Mouse (Mus musculus): ENCODE results near the gene Wbp4. TPM values are rescaled to one million over a fixed set of nuclear protein-coding genes. Genes with fewer than 3 reads are reported as not detected.
"Not testable (repeated sequence)": the region's sequence is repeated elsewhere in the genome, so short reads cannot be mapped to it uniquely, and the experiment has no call there.

Wbp4 gene
- total RNA-seq, 4 experiments from 2014 or later, result 47.9 to 53.4 (median 48.8) TPM

- not testable (repeated sequence) for DNase-seq (ENCODE audit: low spot score in 2 of 2)
Observed at GRCm38 (mm10) chr14:79452591-79452934, 28.8 kb downstream of the Wbp4 start.

GRCm38 (mm10) chr14:79451681-79452590 is 29.4 kb downstream of the Wbp4 start, which contains the start of gene Kbtbd6:
Kbtbd6 (plus strand) TSS chr14:79451835.
- DNase-seq (ENCODE audit: low spot score in 2 of 2), result peak; percentile 62 to 69

DNA sequence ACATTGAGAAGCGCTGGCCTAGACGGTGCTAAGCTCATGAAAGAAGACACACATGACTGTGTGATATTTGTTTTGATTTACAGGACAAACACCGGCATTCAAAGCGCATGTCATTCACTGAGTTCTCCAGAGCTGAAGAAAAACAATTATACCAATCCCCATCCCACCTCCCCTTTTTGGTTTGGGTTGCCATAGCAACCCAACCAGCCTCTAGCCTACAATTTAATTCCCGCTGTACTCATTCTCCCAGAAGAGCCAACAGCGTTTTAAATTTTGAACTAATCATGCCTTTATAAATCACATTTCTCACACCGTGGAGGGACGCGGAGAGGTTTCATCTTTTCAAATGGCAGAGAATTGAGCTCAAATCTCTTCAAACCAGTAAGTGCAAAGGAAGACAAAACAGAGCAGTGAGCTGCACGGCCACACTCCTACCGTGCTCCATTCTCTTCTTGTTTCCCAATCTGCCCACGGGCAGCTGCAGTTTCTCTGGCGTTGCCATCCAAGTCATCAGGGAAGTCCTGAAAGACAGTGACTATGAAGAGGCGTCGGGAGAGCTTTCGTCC is 36.2 kb downstream of the Wbp4 start:
- peak; percentile 32 to 43 for DNase-seq (ENCODE audit: low spot score in 2 of 2)

DNA sequence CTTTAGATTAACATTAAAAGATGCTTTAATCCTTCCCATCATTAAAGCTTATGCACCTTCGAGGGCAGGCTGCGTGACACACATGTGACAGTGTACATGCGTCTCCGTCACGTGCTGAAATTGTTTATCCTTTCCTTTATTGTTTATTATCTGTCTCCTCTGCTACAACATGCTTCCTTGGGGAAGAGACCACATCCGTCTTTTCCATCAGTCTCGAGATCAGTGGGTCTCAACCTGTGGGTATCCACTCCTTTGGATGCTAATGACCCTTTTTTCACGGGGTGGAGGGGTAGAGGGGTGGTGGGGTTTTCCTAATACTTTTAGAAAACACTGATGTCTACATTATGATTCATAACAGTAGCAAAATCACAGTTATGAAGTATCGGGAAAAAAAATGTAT is 36.7 kb downstream of the Wbp4 start:
- no peak for DNase-seq (ENCODE audit: low spot score in 2 of 2)

- no peak for DNase-seq (ENCODE audit: low spot score in 2 of 2)
Observed at GRCm38 (mm10) chr14:79441441-79441840, 39.9 kb downstream of the Wbp4 start.

DNA sequence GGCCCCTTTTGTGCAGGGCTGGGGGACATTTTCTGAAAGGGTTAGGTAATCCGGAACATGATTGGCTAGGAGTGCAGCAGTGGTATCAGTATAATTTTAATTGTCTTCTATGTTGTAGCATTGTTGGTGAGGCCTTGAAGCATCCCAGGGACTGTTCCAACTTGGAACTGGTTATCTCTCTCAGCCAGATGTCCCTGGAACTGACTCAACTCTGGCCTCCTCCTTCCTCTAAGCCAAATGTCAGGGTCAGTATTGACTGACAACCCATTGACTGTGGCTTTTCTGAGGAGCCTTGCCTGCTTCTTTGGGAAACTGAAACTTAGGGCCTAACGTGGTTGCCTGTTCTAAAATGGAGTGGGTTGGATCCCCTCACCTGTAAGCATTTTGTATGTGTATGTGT is 40.7 kb downstream of the Wbp4 start:
- no peak for DNase-seq (ENCODE audit: low spot score in 2 of 2)

DNA sequence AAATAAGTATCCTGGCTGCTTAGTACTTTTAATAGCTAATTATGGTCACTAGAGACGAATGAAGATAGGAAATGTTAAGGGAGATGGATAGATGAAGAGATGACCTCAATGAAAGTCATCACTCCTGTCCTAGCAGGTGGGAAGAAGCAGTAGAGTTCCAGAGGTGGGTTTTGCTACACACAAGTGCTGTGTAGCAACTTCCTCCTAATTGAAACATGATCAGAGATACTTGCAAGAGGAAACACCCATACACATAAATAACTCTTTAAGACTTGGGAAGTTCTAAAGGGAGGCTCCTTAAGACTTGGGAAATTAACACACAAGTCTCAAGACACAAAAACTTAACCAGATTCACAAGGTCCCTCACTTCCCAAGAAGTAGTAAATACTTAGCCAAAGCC is 47.3 kb downstream of the Wbp4 start:
- no peak for DNase-seq (ENCODE audit: low spot score in 2 of 2)

- not testable (repeated sequence) for DNase-seq (ENCODE audit: low spot score in 2 of 2)
Observed at GRCm38 (mm10) chr14:79426730-79427365, 54.5 kb downstream of the Wbp4 start.

GRCm38 (mm10) chr14:79425979-79426729 is 55.2 kb downstream of the Wbp4 start, which contains the start of gene Kbtbd7:
Kbtbd7 (plus strand) TSS chr14:79426511.
- DNase-seq (ENCODE audit: low spot score in 2 of 2), result peak; percentile 90

- DNase-seq (ENCODE audit: low spot score in 2 of 2), result no peak
Observed at GRCm38 (mm10) chr14:79420083-79420685, 61.1 kb downstream of the Wbp4 start.

- no peak for DNase-seq (ENCODE audit: low spot score in 2 of 2)
Observed at GRCm38 (mm10) chr14:79413121-79413520, 68.2 kb downstream of the Wbp4 start.

DNA sequence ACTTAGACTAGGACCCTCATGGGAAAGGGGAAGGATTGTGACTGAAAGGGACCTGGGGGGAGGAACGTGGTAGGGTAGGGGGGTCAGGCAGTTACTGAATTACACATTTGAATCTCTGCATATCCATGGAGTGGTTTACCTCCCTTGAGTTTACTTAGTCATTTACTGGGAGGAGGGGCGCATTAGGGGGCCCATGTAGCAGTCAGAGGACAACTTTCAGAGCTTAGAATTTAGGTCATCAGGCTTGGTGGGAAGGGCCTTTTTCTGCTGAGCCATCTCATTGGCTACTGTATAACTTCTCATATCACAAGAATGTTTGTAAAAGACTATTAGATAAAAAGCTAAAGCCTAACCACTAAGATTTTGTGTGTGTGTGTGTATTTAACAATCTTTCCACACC is 70.7 kb downstream of the Wbp4 start:
- no peak for DNase-seq (ENCODE audit: low spot score in 2 of 2)

Other genes with a start within 250 kb of the Wbp4 start
- gene Zfp957, start 234.2 kb downstream of the Wbp4 start, total RNA-seq (2022), result not detected
- 10 to 100 TPM; 32.3 to 39.8 (median 33.4) TPM for gene Rgcc, start 179.9 kb downstream of the Wbp4 start, total RNA-seq (2022)
- gene Naa16, start 90.7 kb downstream of the Wbp4 start, total RNA-seq (2022), result 10 to 100 TPM; 14.6 to 17.0 (median 16.3) TPM
- gene Mtrf1, start 83.7 kb downstream of the Wbp4 start, total RNA-seq (2022), result 1 to 10 TPM; 5.5 to 7.6 (median 5.9) TPM
- 10 to 100 TPM; 38.4 to 44.3 (median 41.1) TPM for gene Kbtbd7, start 55.0 kb downstream of the Wbp4 start, total RNA-seq (2022)
- 1 to 10 TPM in 3 of 4 experiments, under 1 TPM in 1; 0.89 to 1.2 (median 1.1) TPM for gene Kbtbd6, start 29.7 kb downstream of the Wbp4 start, total RNA-seq (2022)
- 1 to 10 TPM; 4.2 to 7.9 (median 6.2) TPM for gene Elf1, start 326 bp downstream of the Wbp4 start, total RNA-seq (2022)
- 10 to 100 TPM; 76.6 to 98.3 (median 84.8) TPM for gene Sugt1, start 106.2 kb upstream of the Wbp4 start, total RNA-seq (2022)
- 1 to 10 TPM; 1.7 to 6.2 (median 3.7) TPM for gene Cnmd, start 180.7 kb upstream of the Wbp4 start, total RNA-seq (2022)

All from layer of hippocampus, adult 8-10 months (tissue).